Mouse (Mus musculus) heart, postnatal 0 days (tissue): ENCODE data around the gene Napepld.

Source experiments
- CTCF ChIP-seq: IDR thresholded peaks from 2 replicates; pipeline ENCODE4 v1.5.1; 2016; ENCODE audit warnings: antibody characterized with exemption, control low read depth, low read depth
- EP300 ChIP-seq: IDR thresholded peaks from 2 replicates; pipeline ENCODE4 v1.6.1; 2016; ENCODE audit warnings: antibody characterized with exemption, low read depth

GRCm38 (mm10) chr5:21651885-21652612 lies 49.1 kb downstream of the Napepld start:
- TF ChIP-seq EP300 (no peak), CTCF (no peak)
